Mouse (Mus musculus) c-Kit-positive CD71-positive TER-119-negative erythroid progenitor cells, embryonic 14.5 days (primary cell): Measurements from ENCODE around the gene Spata19.

Source experiments
- DNase-seq: peaks from one replicate; pipeline ENCODE4 v3.0.0-alpha.2; 2013; ENCODE audit warnings: low read depth

The Spata19 gene

GRCm38 (mm10) chr9:27396500-27396899 lies at the start of gene Spata19:
TSS of gene Spata19 (plus strand) at chr9:27396800.
- no peak for DNase-seq

GRCm38 (mm10) chr9:27353082-27353481 lies 43.5 kb upstream of the Spata19 start:
- no peak for DNase-seq

- no peak for DNase-seq
Measured at GRCm38 (mm10) chr9:27357893-27358292, 38.7 kb upstream of the Spata19 start.

GRCm38 (mm10) chr9:27367231-27367630 lies 29.4 kb upstream of the Spata19 start:
- no peak for DNase-seq

GRCm38 (mm10) chr9:27369108-27369507 lies 27.5 kb upstream of the Spata19 start:
- DNase-seq, result no peak

GRCm38 (mm10) chr9:27375746-27376145 lies 20.9 kb upstream of the Spata19 start:
- DNase-seq, result no peak

GRCm38 (mm10) chr9:27386951-27387350 lies 9.6 kb upstream of the Spata19 start:
- no peak for DNase-seq

- no peak for DNase-seq
Measured at GRCm38 (mm10) chr9:27401169-27401568, 4.6 kb downstream of the Spata19 start.

GRCm38 (mm10) chr9:27409733-27410132 lies 13.1 kb downstream of the Spata19 start:
- peak; percentile 16 for DNase-seq

GRCm38 (mm10) chr9:27414058-27414460 lies 17.5 kb downstream of the Spata19 start:
- DNase-seq, result peak; percentile 10

- no peak for DNase-seq
Measured at GRCm38 (mm10) chr9:27424511-27424910, 27.9 kb downstream of the Spata19 start.

- no peak for DNase-seq
Measured at GRCm38 (mm10) chr9:27428552-27428951, 32.0 kb downstream of the Spata19 start.

- no peak for DNase-seq
Measured at GRCm38 (mm10) chr9:27433301-27433700, 36.7 kb downstream of the Spata19 start.

- DNase-seq, result no peak
Measured at GRCm38 (mm10) chr9:27435936-27436335, 39.3 kb downstream of the Spata19 start.

GRCm38 (mm10) chr9:27437391-27438061 lies 40.9 kb downstream of the Spata19 start:
- no peak for DNase-seq

GRCm38 (mm10) chr9:27449780-27450422 lies 53.3 kb downstream of the Spata19 start:
- no peak for DNase-seq
